Mouse (Mus musculus) intestine, postnatal 0 days (tissue): ENCODE results near the gene Prdm5. TPM values are rescaled to one million over a fixed set of nuclear protein-coding genes. Genes with fewer than 3 reads are reported as not detected.

ENCODE experiments used
- ATAC-seq: fragments of 200-750 bp; cut with Nextera tagmentation; 2 replicates; pipeline ENCODE4 v1.8.0; 2017; ENCODE audit warnings: mild to moderate bottlenecking, moderate TSS enrichment, moderate library complexity
- H3K27ac ChIP-seq: fragments of 300-500 bp; sonication (generic); 2 replicates; pipeline ENCODE4 v1.5.1; 2014; ENCODE audit warnings: mild to moderate bottlenecking, low read depth, low read length, moderate library complexity
- H3K27me3 ChIP-seq: fragments of 300-500 bp; sonication (generic); replicated peaks from 2 replicates; pipeline ENCODE4 v1.6.1; 2014; ENCODE audit warnings: low read length, mixed read lengths; ENCODE audit not compliant: control insufficient read depth, insufficient read depth
- H3K36me3 ChIP-seq: fragments of 300-500 bp; sonication (generic); 2 replicates; pipeline ENCODE4 v1.6.1; 2014; ENCODE audit warnings: mild to moderate bottlenecking, moderate library complexity; ENCODE audit not compliant: control insufficient read depth, insufficient read depth
- H3K4me1 ChIP-seq: fragments of 300-500 bp; sonication (generic); replicated peaks from 2 replicates; pipeline ENCODE4 v1.6.1; 2014; ENCODE audit warnings: antibody characterized with exemption, low read length, mixed read lengths; ENCODE audit not compliant: control insufficient read depth, insufficient read depth
- H3K4me2 ChIP-seq: fragments of 300-500 bp; sonication (generic); replicated peaks from 2 replicates; pipeline ENCODE4 v1.6.1; 2014; ENCODE audit warnings: low read depth, mild to moderate bottlenecking, moderate library complexity
- H3K4me3 ChIP-seq: fragments of 300-500 bp; sonication (generic); 2 replicates; pipeline ENCODE4 v1.5.1; 2014; ENCODE audit warnings: low read depth, low read length
- H3K9ac ChIP-seq: fragments of 300-500 bp; sonication (generic); 2 replicates; pipeline ENCODE4 v1.6.1; 2014; ENCODE audit warnings: mild to moderate bottlenecking, low read depth, low read length
- H3K9me3 ChIP-seq: fragments of 300-500 bp; sonication (generic); 2 replicates; pipeline ENCODE4 v1.6.1; 2016; ENCODE audit warnings: mixed run types; ENCODE audit not compliant: control insufficient read depth
- CTCF ChIP-seq: sonication (generic); IDR thresholded peaks from 2 replicates; pipeline ENCODE4 v1.5.1; 2016; ENCODE audit warnings: low read depth, mild to moderate bottlenecking, control low read depth, antibody characterized with exemption, moderate library complexity
- WGBS: fragments of 180-500 bp; shearing (Covaris S2); extraction: QIAGEN DNeasy Blood & Tissue Kit; methylation state at CpG from one replicate; pipeline ENCODE4 v1.1.7; 2014; 5-methylcytosine and 5-hydroxymethylcytosine counted together
- polyA plus RNA-seq: library from polyadenylated mRNA; unstranded; fragments of >200 nt; fragmentation: Nextera tagmentation; extraction: Ambion mirVana; gene quantifications from 2 replicates; pipeline ENCODE4 v1.2.1, GENCODE M21; 2015

The Prdm5 gene
- polyA plus RNA-seq, 1 experiment from 2014 or later: 3.0 TPM

GRCm38 (mm10) chr6:65932776-65933175 lies 154.0 kb downstream of the Prdm5 start:
- H3K9ac ChIP-seq: no peak overlapping the region
- H3K27me3 ChIP-seq: no peaks in the 10 kb centered on the region
- ATAC-seq: no peak
- no peak overlapping the region for H3K4me2 ChIP-seq
- no peak overlapping the region for H3K4me3 ChIP-seq
- TF ChIP-seq CTCF: no peak
- no peak overlapping the region for H3K27ac ChIP-seq
- H3K4me1 ChIP-seq: no peaks in the 10 kb centered on the region
- H3K36me3 ChIP-seq: no peaks in the 10 kb centered on the region
- WGBS: 46% methylated on average over 1 of the region's 1 CpGs
- no peaks in the 10 kb centered on the region for H3K9me3 ChIP-seq

- H3K4me1 ChIP-seq: no peaks in the 10 kb centered on the region
- WGBS: 74% methylated on average over 4 of the region's 4 CpGs
- no peak overlapping the region for H3K4me2 ChIP-seq
Observed at GRCm38 (mm10) chr6:65933177-65933576, 154.4 kb downstream of the Prdm5 start.

GRCm38 (mm10) chr6:65935566-65936281 lies 156.9 kb downstream of the Prdm5 start:
- no peaks in the 10 kb centered on the region for H3K27me3 ChIP-seq
- H3K4me2 ChIP-seq: no peak overlapping the region
- H3K27ac ChIP-seq: no peak overlapping the region
- H3K4me3 ChIP-seq: no peak overlapping the region
- ATAC-seq: no peak
- 63% methylated on average over 7 of the region's 7 CpGs for WGBS
- no peak overlapping the region for H3K9ac ChIP-seq
- H3K4me1 ChIP-seq: no peaks in the 10 kb centered on the region
- no peaks in the 10 kb centered on the region for H3K36me3 ChIP-seq
- no peaks in the 10 kb centered on the region for H3K9me3 ChIP-seq
- TF ChIP-seq CTCF: no peak

More at GRCm38 (mm10) chr6:65933177-65933576, 154.4 kb downstream of the Prdm5 start:
- Histone ChIP-seq H3K36me3 (no peaks in the 10 kb centered on the region), H3K4me3 (no peak overlapping the region), H3K27ac (no peak overlapping the region), H3K9ac (no peak overlapping the region), H3K9me3 (no peaks in the 10 kb centered on the region), H3K27me3 (no peaks in the 10 kb centered on the region)
- no peak for TF ChIP-seq CTCF
- no peak for ATAC-seq

- Histone ChIP-seq H3K4me1 (no peaks in the 10 kb centered on the region), H3K9ac (no peak overlapping the region), H3K27me3 (no peaks in the 10 kb centered on the region), H3K36me3 (no peaks in the 10 kb centered on the region), H3K27ac (no peak overlapping the region), H3K9me3 (no peaks in the 10 kb centered on the region), H3K4me2 (no peak overlapping the region), H3K4me3 (no peak overlapping the region)
- TF ChIP-seq CTCF: no peak
- no peak for ATAC-seq
- WGBS: 81% methylated on average over 6 of the region's 6 CpGs
Observed at GRCm38 (mm10) chr6:65950492-65950891, 171.7 kb downstream of the Prdm5 start.

- H3K9ac ChIP-seq: no peak within 1 kb of the TSS
- no peak within 1 kb of the TSS for H3K27ac ChIP-seq
- no peaks in the 10 kb centered on the region for H3K36me3 ChIP-seq
- no peak within 1 kb of the TSS for H3K4me2 ChIP-seq
- H3K4me1 ChIP-seq: no peaks in the 10 kb centered on the region
- ATAC-seq: no peak
- no peak for TF ChIP-seq CTCF
- no peaks in the 10 kb centered on the region for H3K9me3 ChIP-seq
- WGBS: 96% methylated on average over 10 of the region's 10 CpGs
- no peak within 1 kb of the TSS for H3K4me3 ChIP-seq
- H3K27me3 ChIP-seq: no peaks in the 10 kb centered on the region
Observed at GRCm38 (mm10) chr6:65952309-65952708, 173.5 kb downstream of the Prdm5 start, which contains the start of gene 4930544G11Rik. TSS of gene 4930544G11Rik (plus strand) at chr6:65952609.

GRCm38 (mm10) chr6:65969386-65970111 lies 190.8 kb downstream of the Prdm5 start:
- Histone ChIP-seq H3K36me3 (no peaks in the 10 kb centered on the region), H3K9me3 (no peaks in the 10 kb centered on the region), H3K4me1 (no peaks in the 10 kb centered on the region), H3K4me2 (no peak overlapping the region), H3K27me3 (no peaks in the 10 kb centered on the region), H3K9ac (no peak overlapping the region), H3K4me3 (no peak overlapping the region), H3K27ac (no peak overlapping the region)
- WGBS: 70% methylated on average over 6 of the region's 6 CpGs
- no peak for ATAC-seq
- no peak for TF ChIP-seq CTCF
